Mouse (Mus musculus) bone marrow, adult 2 months (tissue): ENCODE results near the gene Gpr87.

Experiments used
- CTCF ChIP-seq: fragments of 200-500 bp; IDR thresholded peaks from 2 replicates; pipeline ENCODE4 v1.5.1; 2011; ENCODE audit warnings: low read length, control low read depth; ENCODE audit not compliant: control insufficient read depth, insufficient read depth
- POLR2A ChIP-seq: fragments of 200-500 bp; IDR thresholded peaks from 2 replicates; pipeline ENCODE4 v1.6.1; 2011; ENCODE audit warnings: low read depth, mild to moderate bottlenecking, control low read depth, low read length, borderline replicate concordance; ENCODE audit not compliant: control insufficient read depth

- TF ChIP-seq CTCF (no peak), POLR2A (no peak)
Observed at GRCm38 (mm10) chr3:59139651-59140051, 55.3 kb downstream of the Gpr87 start.
